Comparison of ENCODE assay signal across 9 mouse cellular contexts in genomic region chr3:108961655-108962054, GRCm38 (mm10). TPM values are rescaled to one million over a fixed set of nuclear protein-coding genes. Genes with fewer than 3 reads are reported as not detected.
A peak's percentile ranks its signal among the peaks of the same experiment; 100 is the strongest.
DNase-seq lines count a peak whose midpoint lies in the region; ATAC-seq lines count a peak whose summit lies in the region.
"Had no signal": no experiment of that assay in that cellular context is flagged by ENCODE, and none has a peak within 500 bp of the region (broad histone marks: within the 10 kb centered on the region; RNA-seq: fewer than 3 reads in every experiment).

No protein-coding gene starts in this region.

- no peaks in the 10 kb centered on the region for H3K27me3 ChIP-seq in lung, embryonic 16.5 days (ENCODE audit: control insufficient read depth, insufficient read depth, low read depth, low read length)
- H3K27me3 ChIP-seq in forebrain, embryonic 16.5 days (replicated peaks; ENCODE audit: control insufficient read depth, insufficient read depth, low read length) = no peaks in the 10 kb centered on the region
- H3K27me3 ChIP-seq: liver, embryonic 13.5 days had no signal

- peak overlapping the region; percentile 6; the same call in 1 of the 2 replicates for H3K9ac ChIP-seq in lung, embryonic 16.5 days (ENCODE audit: low read length)
- no peak overlapping the region for H3K9ac ChIP-seq in forebrain, embryonic 16.5 days (replicated peaks; ENCODE audit: low read depth, low read length)
- H3K9ac ChIP-seq: liver, embryonic 13.5 days had no signal

- peak overlapping the region; percentile 50 for H3K4me2 ChIP-seq in lung, embryonic 16.5 days (ENCODE audit: low read depth, low read length)
- H3K4me2 ChIP-seq in forebrain, embryonic 16.5 days (ENCODE audit: low read length) = peak overlapping the region; percentile 16
- H3K4me2 ChIP-seq: liver, embryonic 13.5 days had no signal

- H3K9me3 ChIP-seq in lung, embryonic 16.5 days (ENCODE audit: control insufficient read depth, low read length) = no peaks in the 10 kb centered on the region
- no peaks in the 10 kb centered on the region for H3K9me3 ChIP-seq in forebrain, embryonic 16.5 days (ENCODE audit: control insufficient read depth, low read length)
- H3K9me3 ChIP-seq: liver, embryonic 13.5 days had no signal

- peak; percentile 32; the same call in 1 of the 2 replicates for ATAC-seq in lung, embryonic 16.5 days (ENCODE audit: low read depth)
- ATAC-seq in forebrain, embryonic 16.5 days = peak; percentile 36; the same call in 1 of the 2 replicates

- WGBS in lung, embryonic 16.5 days = 30% methylated on average over 6 of the region's 6 CpGs
- 46% methylated on average over 6 of the region's 6 CpGs for WGBS in forebrain, embryonic 16.5 days

- intact Hi-C loops in left cerebral cortex, postnatal 14 days (cut with DNase I) = no loop called here

- 0 out of 2 replicates have a peak overlapping the region, but pooled peaks have one; percentile 32 for H3K27ac ChIP-seq in lung, embryonic 16.5 days (ENCODE audit: low read length)
- H3K27ac ChIP-seq in forebrain, embryonic 16.5 days (ENCODE audit: low read length) = peak overlapping the region; percentile 13; the same call in 1 of the 2 replicates
- H3K27ac ChIP-seq: liver, embryonic 13.5 days had no signal

- DNase-seq in lung, postnatal 36 days = no peak
- peak; percentile 59 for DNase-seq in naive thymus-derived CD4-positive, alpha-beta T cell, adult 2 months (ENCODE audit: low read depth)
- DNase-seq in thymus, postnatal 4 days = peak; percentile 58
- no peak for DNase-seq in left cerebral cortex, postnatal 14 days (ENCODE audit: low spot score in 2 of 2)
- no peak for DNase-seq in frontal cortex, postnatal 14 days (ENCODE audit: low spot score in 2 of 2)
- DNase-seq: liver, embryonic 13.5 days had no signal

- 0 out of 2 replicates have a peak overlapping the region, but pooled peaks have one; percentile 7 for H3K4me3 ChIP-seq in lung, embryonic 16.5 days (ENCODE audit: low read length)
- H3K4me3 ChIP-seq in forebrain, embryonic 16.5 days (replicated peaks; ENCODE audit: low read length) = no peak overlapping the region
- H3K4me3 ChIP-seq: liver, embryonic 13.5 days had no signal

- peaks cover 11% of the 10 kb centered on the region for H3K4me1 ChIP-seq in lung, embryonic 16.5 days (replicated peaks; ENCODE audit: control insufficient read depth, insufficient read depth, low read length)
- H3K4me1 ChIP-seq in forebrain, embryonic 16.5 days (replicated peaks; ENCODE audit: control insufficient read depth, insufficient read depth, low read length) = peaks cover 9% of the 10 kb centered on the region
- H3K4me1 ChIP-seq: liver, embryonic 13.5 days had no signal

- no peaks in the 10 kb centered on the region for H3K36me3 ChIP-seq in lung, embryonic 16.5 days (ENCODE audit: control insufficient read depth, insufficient read depth, low read length)
- no peaks in the 10 kb centered on the region for H3K36me3 ChIP-seq in forebrain, embryonic 16.5 days (ENCODE audit: control insufficient read depth, insufficient read depth)
- H3K36me3 ChIP-seq: liver, embryonic 13.5 days had no signal

RNA-seq across cellular contexts. Expression of gene Gm9857, which starts 21.4 kb away (rescaled TPM):
- polyA plus RNA-seq in lung, embryonic 16.5 days (2015; fragmentation: Nextera tagmentation; extraction: Ambion mirVana) = not detected in 2 replicates
- polyA plus RNA-seq in forebrain, embryonic 16.5 days (2015; fragmentation: Nextera tagmentation; extraction: Ambion mirVana) = 0.71 and 1.3 TPM in 2 replicates
- total RNA-seq in left cerebral cortex, postnatal 14 days (2021) = not detected
- total RNA-seq: gastrocnemius, adult 8-10 months had no signal
- polyA plus RNA-seq: liver, embryonic 13.5 days had no signal

RNA-seq across cellular contexts. Expression of gene Henmt1, which starts 22.0 kb away (rescaled TPM):
- 0.33 and 0.43 TPM in 2 replicates for polyA plus RNA-seq in lung, embryonic 16.5 days (2015; fragmentation: Nextera tagmentation; extraction: Ambion mirVana)
- 1.2 and 1.7 TPM in 2 replicates for polyA plus RNA-seq in forebrain, embryonic 16.5 days (2015; fragmentation: Nextera tagmentation; extraction: Ambion mirVana)
- total RNA-seq in left cerebral cortex, postnatal 14 days (2021) = 1 to 10 TPM; 2.5 to 3.8 TPM
- total RNA-seq: gastrocnemius, adult 8-10 months had no signal

RNA-seq across cellular contexts. Expression of gene Prpf38b, which starts 50.1 kb away (rescaled TPM):
- 67.8 and 69.6 TPM in 2 replicates for polyA plus RNA-seq in lung, embryonic 16.5 days (2015; fragmentation: Nextera tagmentation; extraction: Ambion mirVana)
- polyA plus RNA-seq in forebrain, embryonic 16.5 days (2015; fragmentation: Nextera tagmentation; extraction: Ambion mirVana) = 59.0 and 66.5 TPM in 2 replicates
- total RNA-seq in left cerebral cortex, postnatal 14 days (2021) = 10 to 100 TPM; 42.2 to 42.8 TPM

Comparison
In these comparisons a context has a peak if more than half of its experiments do, and no peak if none do; other contexts are left out.
1. DNase-seq: peak in naive thymus-derived CD4-positive, alpha-beta T cell, adult 2 months (single experiment) and thymus, postnatal 4 days (single experiment); none in lung, postnatal 36 days (single experiment), left cerebral cortex, postnatal 14 days (0 of 2) and frontal cortex, postnatal 14 days (0 of 2).